Mouse (Mus musculus): ENCODE measurements around the gene Mdfi.

The Mdfi gene

GRCm38 (mm10) chr17:47845609-47846008 is 11.1 kb upstream of the Mdfi start:
- DNase-seq = no peak

- no peak for DNase-seq
Observed at GRCm38 (mm10) chr17:47843465-47843864, 9.0 kb upstream of the Mdfi start.

DNA sequence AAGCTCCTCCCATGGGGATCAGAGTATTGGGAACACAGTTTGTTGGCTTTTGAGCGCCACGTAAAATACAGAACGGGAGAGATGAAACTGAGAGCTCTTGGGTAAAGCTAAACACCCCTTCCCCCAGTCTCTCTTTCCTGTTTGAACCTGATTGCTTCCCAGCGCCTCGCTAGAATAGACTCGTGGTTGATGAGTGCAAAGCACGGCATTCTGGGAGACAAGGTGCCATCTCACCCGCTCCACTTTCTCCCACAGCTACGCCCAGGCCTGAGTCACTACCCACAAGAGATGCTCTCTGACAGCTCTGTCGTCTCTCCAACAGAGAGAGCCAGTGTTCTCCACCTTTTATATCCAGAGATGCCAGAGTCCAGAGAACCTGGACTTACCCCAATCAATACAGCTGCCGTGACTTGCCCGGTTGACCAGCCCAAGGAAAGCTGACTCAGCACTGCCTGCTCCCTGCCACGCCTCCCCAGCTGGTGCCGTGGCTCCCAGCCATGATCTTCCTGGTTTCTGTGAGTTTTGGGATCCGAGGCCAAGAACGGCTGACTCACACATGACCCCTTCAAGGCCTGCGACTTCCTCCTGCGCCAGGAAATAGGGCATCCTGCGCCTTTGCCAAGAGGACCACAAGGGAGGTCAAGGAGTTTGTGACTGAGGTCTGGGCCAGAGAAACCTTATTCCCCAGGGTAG is 7.6 kb upstream of the Mdfi start:
- DNase-seq = peak; percentile 26

DNA sequence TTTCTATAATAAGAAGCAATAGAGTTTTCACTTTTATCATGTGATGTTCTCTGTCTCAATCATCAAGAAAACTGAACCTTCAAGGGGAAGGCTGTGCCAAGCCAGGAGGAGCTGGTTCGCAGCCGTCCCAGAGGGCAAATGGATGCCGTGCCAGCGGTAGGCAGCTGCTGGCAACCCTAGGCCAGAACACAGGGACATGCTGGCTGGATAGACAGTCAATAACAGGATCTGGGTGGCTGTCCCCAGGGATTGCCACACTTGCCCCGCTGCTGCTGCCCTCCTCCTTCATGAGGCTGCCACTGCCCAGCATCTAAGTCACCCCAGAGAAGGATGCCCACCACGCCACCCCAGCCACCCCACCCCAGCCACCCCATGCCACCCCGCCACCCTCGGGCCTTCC is 7.0 kb upstream of the Mdfi start:
- no peak for DNase-seq

- DNase-seq = no peak
Observed at GRCm38 (mm10) chr17:47837808-47838207, 3.3 kb upstream of the Mdfi start.

- no peak for DNase-seq
Observed at GRCm38 (mm10) chr17:47833628-47834481, 636 bp downstream of the Mdfi start.

GRCm38 (mm10) chr17:47833029-47833627 is 1.4 kb downstream of the Mdfi start:
- DNase-seq = no peak

GRCm38 (mm10) chr17:47832501-47833028 is 1.9 kb downstream of the Mdfi start:
- no peak for DNase-seq

GRCm38 (mm10) chr17:47831772-47832171 is 2.7 kb downstream of the Mdfi start:
- no peak for DNase-seq

DNA sequence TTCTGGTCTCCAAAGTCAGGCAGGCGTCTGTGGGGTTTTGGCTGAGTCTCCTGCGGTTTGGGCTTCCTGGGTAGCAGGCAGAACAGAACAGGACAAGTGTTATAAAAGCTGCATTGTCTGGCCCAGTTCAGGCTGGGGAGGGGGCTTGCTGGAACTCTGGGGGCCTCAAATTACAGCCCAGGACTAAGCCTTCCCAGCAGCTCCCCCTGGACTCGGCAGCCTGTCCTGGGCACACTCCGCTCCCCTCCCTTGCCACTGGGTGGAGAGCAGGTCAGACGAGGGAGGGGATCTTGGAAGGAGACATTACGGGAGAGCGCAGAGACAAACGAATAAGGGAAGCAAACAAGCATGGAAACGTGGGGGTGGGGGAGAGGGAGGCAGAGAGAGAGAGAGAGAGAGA is 3.3 kb downstream of the Mdfi start:
- DNase-seq = no peak

DNA sequence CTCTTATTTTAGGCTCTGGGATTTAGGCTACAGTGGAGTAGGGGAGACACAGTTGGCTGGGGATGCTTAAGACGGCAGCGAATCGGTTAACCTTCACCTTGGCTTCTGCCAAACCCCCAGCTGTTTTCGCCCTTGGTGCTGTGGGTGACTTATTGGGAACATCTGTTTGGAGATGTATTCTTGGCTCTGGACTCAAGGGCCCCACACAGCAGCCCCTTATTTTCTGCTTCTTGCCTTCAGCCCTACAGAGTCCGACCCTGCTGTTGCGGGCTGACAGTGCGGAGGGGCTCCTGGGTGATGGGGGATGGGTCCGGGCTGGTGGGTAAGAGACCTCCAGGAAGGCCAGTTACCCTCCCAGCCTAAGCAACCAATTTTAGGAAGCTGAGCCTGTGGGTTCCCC is 13.2 kb downstream of the Mdfi start:
- DNase-seq = no peak

DNA sequence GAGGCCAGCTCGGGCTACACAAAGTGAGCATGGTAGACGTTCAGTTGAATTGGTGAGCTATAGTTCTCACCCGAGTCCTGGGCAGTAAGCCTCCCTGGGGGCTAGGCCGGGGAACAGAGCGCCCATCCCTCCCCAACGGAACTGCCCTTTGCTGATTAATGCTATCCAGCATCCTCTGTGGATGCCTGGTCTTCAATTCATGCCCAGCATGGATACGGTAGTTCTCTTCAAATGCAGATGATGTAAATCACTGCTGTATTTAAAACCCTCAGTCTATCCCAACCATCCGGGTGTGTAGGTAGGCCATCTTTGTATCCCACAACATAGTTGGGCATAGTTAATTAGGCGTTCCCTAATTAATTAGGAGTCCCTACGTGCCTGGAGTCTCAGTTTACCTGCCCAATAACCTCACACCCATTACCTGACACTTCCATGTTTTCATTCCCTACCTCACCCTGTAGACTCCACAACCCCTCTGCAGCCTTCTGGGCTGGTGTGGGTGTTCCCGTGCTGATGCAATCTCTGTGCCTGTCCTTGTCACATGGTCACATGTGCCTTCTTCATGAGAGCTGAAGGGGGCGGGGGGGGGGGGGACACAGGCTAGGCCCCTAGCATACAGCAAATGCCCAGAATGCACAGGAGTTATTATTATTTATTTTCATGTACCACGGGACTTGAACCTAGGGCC is 16.3 kb downstream of the Mdfi start:
- no peak for DNase-seq

- no peak for DNase-seq
Observed at GRCm38 (mm10) chr17:47815446-47815845, 19.0 kb downstream of the Mdfi start.

DNA sequence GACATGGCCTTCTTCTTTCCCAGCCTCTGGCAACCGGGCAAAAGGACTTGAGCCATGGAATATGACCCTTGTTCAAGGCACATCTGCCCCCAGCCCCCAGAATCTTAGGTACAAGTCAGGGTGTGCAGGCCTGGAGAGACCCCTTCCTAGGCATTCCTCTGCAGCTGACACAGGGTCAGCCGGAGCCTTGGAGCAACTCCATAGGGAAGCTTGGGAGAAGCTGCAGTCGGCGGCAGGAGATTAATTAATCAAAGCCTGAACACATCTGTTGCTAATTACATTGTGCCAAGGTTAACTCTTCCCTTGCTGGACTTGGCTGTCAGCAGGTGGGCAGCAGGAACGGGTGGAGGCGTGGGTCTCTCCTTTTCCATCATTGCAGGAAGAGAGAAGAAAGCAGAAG is 20.0 kb downstream of the Mdfi start:
- DNase-seq = no peak

- no peak for DNase-seq
Observed at GRCm38 (mm10) chr17:47813616-47814015, 20.9 kb downstream of the Mdfi start.

DNA sequence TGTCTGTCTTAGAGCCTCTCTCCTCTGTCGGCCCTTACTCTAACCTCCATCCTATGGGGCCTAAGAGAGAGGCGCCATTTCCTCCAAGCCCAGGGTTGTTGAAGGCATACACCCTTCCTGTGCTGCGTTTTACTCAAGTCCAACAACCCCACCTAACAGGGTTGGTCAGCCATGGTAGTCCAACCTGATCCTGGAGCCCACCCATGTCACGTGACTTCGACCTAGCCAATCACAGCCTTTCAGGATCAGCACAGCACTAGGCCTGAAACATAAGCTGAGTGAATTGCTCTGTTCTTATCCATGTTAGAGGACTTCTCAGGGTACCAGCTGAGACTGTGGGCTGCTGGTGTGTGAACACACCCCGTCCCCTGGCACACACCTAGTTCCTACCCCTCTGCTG is 22.3 kb downstream of the Mdfi start:
- no peak for DNase-seq

- DNase-seq = no peak
Observed at GRCm38 (mm10) chr17:47811265-47811800, 23.2 kb downstream of the Mdfi start.

DNA sequence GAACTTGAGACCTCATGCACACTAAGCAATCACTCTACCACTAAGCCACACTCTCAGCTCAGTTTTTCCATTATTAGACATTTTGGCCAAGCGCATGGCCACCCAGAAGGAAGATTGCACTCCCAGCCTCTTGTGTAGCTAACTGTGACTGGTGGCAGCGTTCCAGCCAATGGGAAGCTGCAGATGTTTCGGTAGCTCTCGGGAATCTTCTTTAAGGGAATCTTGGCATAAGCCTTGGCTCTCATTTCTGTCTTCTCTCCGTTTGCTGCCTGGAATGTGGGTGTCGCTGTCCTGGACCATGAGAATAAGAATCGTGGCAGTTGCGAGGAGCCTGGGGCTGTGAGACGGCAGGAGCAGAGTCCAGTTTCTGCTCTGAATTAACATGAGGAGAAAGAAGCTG is 28.3 kb downstream of the Mdfi start:
- no peak for DNase-seq

DNA sequence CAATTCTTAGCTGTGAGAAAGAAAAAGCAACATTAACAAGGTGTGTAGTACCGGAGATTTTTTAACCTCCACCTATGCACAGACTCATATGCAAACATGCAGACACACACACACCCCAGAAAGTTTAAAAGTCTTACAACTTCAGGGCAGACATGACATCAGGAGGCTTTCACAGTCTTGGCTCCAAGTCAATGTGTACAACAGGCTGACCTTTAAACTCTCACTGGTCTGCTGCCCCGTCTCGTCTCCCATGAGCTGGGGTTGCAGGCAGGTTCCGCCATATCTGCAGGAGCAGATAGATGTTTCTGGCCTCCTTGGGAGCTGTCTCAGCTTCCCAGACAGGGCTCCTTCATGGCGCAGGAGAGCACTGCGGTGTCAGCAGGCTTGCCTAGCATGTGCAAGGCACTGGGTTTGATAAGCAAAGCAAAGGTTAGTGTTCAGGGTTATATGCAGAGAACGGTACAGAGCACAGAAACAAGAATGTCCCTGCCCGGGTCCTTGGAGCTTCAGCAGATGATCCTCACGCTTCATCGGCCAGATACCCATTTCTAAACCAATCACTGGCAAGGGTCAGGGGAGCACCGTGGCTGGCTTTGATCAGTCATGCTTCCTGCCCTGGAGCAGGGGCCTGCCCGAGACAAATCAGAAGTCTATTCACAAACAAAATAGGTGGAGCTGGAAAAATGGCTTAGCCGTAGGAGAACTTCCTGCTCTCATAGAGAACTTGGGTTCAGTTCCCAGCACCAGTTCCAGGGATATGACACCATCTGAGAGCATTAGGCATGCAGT is 29.2 kb downstream of the Mdfi start:
- no peak for DNase-seq

DNA sequence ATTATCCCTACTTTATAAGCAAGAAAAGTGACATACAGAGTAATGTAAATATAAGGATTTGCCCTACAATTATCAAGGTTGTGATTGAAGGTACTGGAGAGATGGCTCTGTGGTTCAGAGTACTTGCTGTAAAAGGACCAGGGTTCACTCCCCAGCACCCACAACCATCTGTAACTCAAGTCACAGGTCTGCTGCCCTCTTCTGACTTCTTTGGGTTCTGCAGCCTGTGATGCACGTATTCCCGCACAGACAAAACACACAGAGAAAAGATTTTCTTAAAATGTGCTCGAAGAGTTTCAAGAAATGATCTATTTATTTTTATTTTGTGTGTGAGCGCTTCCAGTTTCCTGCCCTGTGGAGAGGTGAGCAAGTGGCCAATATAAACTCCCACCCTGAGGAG is 30.8 kb downstream of the Mdfi start:
- DNase-seq = no peak

GRCm38 (mm10) chr17:47802806-47803205 is 31.7 kb downstream of the Mdfi start:
- DNase-seq = no peak

DNA sequence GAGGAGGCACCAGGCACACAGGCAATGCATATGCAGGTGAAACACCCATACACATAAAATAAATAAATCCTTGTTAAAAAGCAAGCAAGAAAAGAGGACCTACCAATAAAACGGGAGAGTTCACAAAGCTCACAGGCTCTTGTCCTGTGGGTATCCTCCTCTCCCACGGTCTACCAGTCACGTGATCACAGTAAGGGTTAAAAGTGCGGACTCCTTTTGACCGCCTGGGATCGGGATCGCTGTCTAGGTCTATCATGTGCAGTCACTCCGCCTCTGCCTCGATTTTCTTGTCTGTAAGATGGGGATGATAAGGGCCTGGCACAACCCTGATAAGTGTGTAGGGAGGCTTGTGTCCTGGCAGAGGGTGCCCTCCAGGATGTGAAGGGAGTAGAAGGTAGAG is 37.1 kb downstream of the Mdfi start:
- no peak for DNase-seq
